Mouse (Mus musculus) c-Kit-positive CD71-positive TER-119-positive erythroid progenitor cells, embryonic 14.5 days (primary cell): ENCODE data around the gene Vmn2r107.

ENCODE experiments used
- DNase-seq: peaks from one replicate; pipeline ENCODE4 v3.0.0-alpha.2; 2013; ENCODE audit warnings: low spot score

Vmn2r107 gene

GRCm38 (mm10) chr17:20344942-20345341, at the start of gene Vmn2r107:
TSS of gene Vmn2r107 (plus strand) at chr17:20345242.
- no peak for DNase-seq

GRCm38 (mm10) chr17:20305790-20306189, 39.3 kb upstream of the Vmn2r107 start:
- DNase-seq, result no peak

- no peak for DNase-seq
Measured at GRCm38 (mm10) chr17:20399105-20399504, 54.1 kb downstream of the Vmn2r107 start.

- no peak for DNase-seq
Measured at GRCm38 (mm10) chr17:20413846-20414245, 68.8 kb downstream of the Vmn2r107 start, which contains the start of gene Vmn1r224. TSS of gene Vmn1r224 (plus strand) at chr17:20414146.
